Mouse (Mus musculus) midbrain, embryonic 15.5 days (tissue): Measurements from ENCODE around the gene Dot1l. TPM values are rescaled to one million over a fixed set of nuclear protein-coding genes. Genes with fewer than 3 reads are reported as not detected.

Experiments used
- ATAC-seq: fragments of 200-750 bp; cut with Nextera tagmentation; replicated peaks from 2 replicates; pipeline ENCODE4 v1.8.0; 2017; ENCODE audit warnings: moderate TSS enrichment
- H3K27ac ChIP-seq: fragments of 300-500 bp; sonication (generic); 2 replicates; pipeline ENCODE4 v1.5.1; 2015; ENCODE audit warnings: mild to moderate bottlenecking, inconsistent platforms
- H3K27me3 ChIP-seq: fragments of 300-500 bp; sonication (generic); replicated peaks from 2 replicates; pipeline ENCODE4 v1.6.1; 2015; ENCODE audit warnings: inconsistent platforms
- H3K36me3 ChIP-seq: fragments of 300-500 bp; sonication (generic); replicated peaks from 2 replicates; pipeline ENCODE4 v1.6.1; 2015; ENCODE audit warnings: inconsistent platforms
- H3K4me1 ChIP-seq: fragments of 300-500 bp; sonication (generic); 2 replicates; pipeline ENCODE4 v1.6.1; 2015; ENCODE audit warnings: inconsistent platforms
- H3K4me2 ChIP-seq: fragments of 300-500 bp; sonication (generic); 2 replicates; pipeline ENCODE4 v1.6.1; 2015; ENCODE audit warnings: inconsistent platforms, mild to moderate bottlenecking, moderate library complexity
- H3K4me3 ChIP-seq: fragments of 300-500 bp; sonication (generic); 2 replicates; pipeline ENCODE4 v1.5.1; 2015; ENCODE audit warnings: mild to moderate bottlenecking, inconsistent platforms
- H3K9ac ChIP-seq: fragments of 300-500 bp; sonication (generic); 2 replicates; pipeline ENCODE4 v1.6.1; 2015; ENCODE audit warnings: mild to moderate bottlenecking, inconsistent platforms
- H3K9me3 ChIP-seq: fragments of 300-500 bp; sonication (generic); 2 replicates; pipeline ENCODE4 v1.6.1; 2016; ENCODE audit warnings: inconsistent platforms
- WGBS: fragments of 180-500 bp; shearing (Covaris S2); methylation state at CpG from one replicate; pipeline ENCODE4 v1.1.7; 2015; ENCODE audit warnings: mixed read lengths; 5-methylcytosine and 5-hydroxymethylcytosine counted together
- polyA plus RNA-seq: library from polyadenylated mRNA; unstranded; fragments of >200 nt; fragmentation: Nextera tagmentation; extraction: Ambion mirVana; gene quantifications from 2 replicates; pipeline ENCODE4 v1.2.1, GENCODE M21; 2015

Dot1l gene
- 21.0 and 25.9 TPM in 2 replicates for polyA plus RNA-seq

GRCm38 (mm10) chr10:80754594-80755290 is at the start of gene Dot1l:
Gene Dot1l, plus strand, starts transcription at chr10:80755206.
- Histone ChIP-seq H3K27me3 (no peaks in the 10 kb centered on the region; the same call in 1 of the 2 replicates), H3K27ac (peak within 1 kb of the TSS; percentile 90), H3K4me1 (peaks cover 27% of the 10 kb centered on the region), H3K4me2 (peak within 1 kb of the TSS; percentile 89), H3K36me3 (no peaks in the 10 kb centered on the region), H3K9me3 (no peaks in the 10 kb centered on the region), H3K9ac (peak within 1 kb of the TSS; percentile 91), H3K4me3 (peak within 1 kb of the TSS; percentile 89)
- ATAC-seq = peak; percentile 91
- WGBS = 1% methylated on average over 53 of the region's 57 CpGs

- peaks cover 26% of the 10 kb centered on the region for H3K4me1 ChIP-seq
- no peak overlapping the region for H3K4me2 ChIP-seq
- no peak for ATAC-seq
- H3K27ac ChIP-seq = no peak overlapping the region
- WGBS = 76% methylated on average over 3 of the region's 3 CpGs
- no peaks in the 10 kb centered on the region for H3K27me3 ChIP-seq
- H3K9me3 ChIP-seq = no peaks in the 10 kb centered on the region
- no peak overlapping the region for H3K4me3 ChIP-seq
- peaks cover 35% of the 10 kb centered on the region for H3K36me3 ChIP-seq
- no peak overlapping the region for H3K9ac ChIP-seq
Measured at GRCm38 (mm10) chr10:80705479-80705878, 49.5 kb upstream of the Dot1l start.

- H3K36me3 ChIP-seq = peaks cover 80% of the 10 kb centered on the region
- no peak overlapping the region for H3K4me3 ChIP-seq
- H3K9me3 ChIP-seq = no peaks in the 10 kb centered on the region
- H3K27ac ChIP-seq = no peak overlapping the region
- no peak overlapping the region for H3K9ac ChIP-seq
- H3K4me2 ChIP-seq = no peak overlapping the region
- no peaks in the 10 kb centered on the region for H3K27me3 ChIP-seq
- ATAC-seq = no peak
- 93% methylated on average over 3 of the region's 3 CpGs for WGBS
- H3K4me1 ChIP-seq = no peaks in the 10 kb centered on the region
Measured at GRCm38 (mm10) chr10:80710834-80711233, 44.2 kb upstream of the Dot1l start.

GRCm38 (mm10) chr10:80717281-80717680 is 37.7 kb upstream of the Dot1l start:
- H3K36me3 ChIP-seq = peaks cover 91% of the 10 kb centered on the region
- no peak overlapping the region for H3K27ac ChIP-seq
- H3K27me3 ChIP-seq = no peaks in the 10 kb centered on the region
- H3K9ac ChIP-seq = no peak overlapping the region
- 79% methylated on average over 1 of the region's 1 CpGs for WGBS
- H3K9me3 ChIP-seq = no peaks in the 10 kb centered on the region
- H3K4me2 ChIP-seq = no peak overlapping the region
- no peak overlapping the region for H3K4me3 ChIP-seq
- H3K4me1 ChIP-seq = no peaks in the 10 kb centered on the region
- ATAC-seq = no peak

- Histone ChIP-seq H3K9me3 (no peaks in the 10 kb centered on the region), H3K4me2 (no peak overlapping the region), H3K36me3 (peaks cover 58% of the 10 kb centered on the region), H3K4me1 (no peaks in the 10 kb centered on the region), H3K9ac (no peak overlapping the region), H3K4me3 (no peak overlapping the region), H3K27me3 (no peaks in the 10 kb centered on the region), H3K27ac (no peak overlapping the region)
- ATAC-seq = no peak
- 86% methylated on average over 5 of the region's 5 CpGs for WGBS
Measured at GRCm38 (mm10) chr10:80727369-80728127, 27.5 kb upstream of the Dot1l start.

- 94% methylated on average over 6 of the region's 6 CpGs for WGBS
- no peaks in the 10 kb centered on the region for H3K27me3 ChIP-seq
- H3K9me3 ChIP-seq = no peaks in the 10 kb centered on the region
- peaks cover 9% of the 10 kb centered on the region; the same call in 1 of the 2 replicates for H3K4me1 ChIP-seq
- no peak for ATAC-seq
- no peak overlapping the region for H3K9ac ChIP-seq
- no peak overlapping the region for H3K4me2 ChIP-seq
- H3K27ac ChIP-seq = no peak overlapping the region
- peaks cover 43% of the 10 kb centered on the region for H3K36me3 ChIP-seq
- H3K4me3 ChIP-seq = no peak overlapping the region
Measured at GRCm38 (mm10) chr10:80732611-80733101, 22.4 kb upstream of the Dot1l start.

- Histone ChIP-seq H3K4me3 (no peak overlapping the region), H3K27ac (0 out of 2 replicates have a peak overlapping the region, but pooled peaks have one; percentile 5), H3K27me3 (no peaks in the 10 kb centered on the region), H3K4me2 (no peak overlapping the region), H3K9ac (no peak overlapping the region), H3K36me3 (0 out of 2 replicates have a peak, but pooled peaks cover 10% of the 10 kb centered on the region), H3K9me3 (no peaks in the 10 kb centered on the region), H3K4me1 (peaks cover 44% of the 10 kb centered on the region)
- WGBS = 84% methylated on average over 5 of the region's 5 CpGs
- no peak for ATAC-seq
Measured at GRCm38 (mm10) chr10:80736731-80737130, 18.3 kb upstream of the Dot1l start.

GRCm38 (mm10) chr10:80738657-80739056 is 16.3 kb upstream of the Dot1l start:
- Histone ChIP-seq H3K27me3 (no peaks in the 10 kb centered on the region), H3K27ac (no peak overlapping the region), H3K36me3 (0 out of 2 replicates have a peak, but pooled peaks cover 4% of the 10 kb centered on the region), H3K4me3 (no peak overlapping the region), H3K9me3 (no peaks in the 10 kb centered on the region), H3K9ac (no peak overlapping the region), H3K4me2 (0 out of 2 replicates have a peak overlapping the region, but pooled peaks have one; percentile 1), H3K4me1 (peaks cover 49% of the 10 kb centered on the region)
- ATAC-seq = no peak
- WGBS = 62% methylated on average over 1 of the region's 1 CpGs

- peaks cover 49% of the 10 kb centered on the region for H3K4me1 ChIP-seq
- H3K9me3 ChIP-seq = no peaks in the 10 kb centered on the region
- no peaks in the 10 kb centered on the region for H3K27me3 ChIP-seq
- no peak overlapping the region for H3K27ac ChIP-seq
- peak overlapping the region; percentile 97 for H3K9ac ChIP-seq
- H3K36me3 ChIP-seq = no peaks in the 10 kb centered on the region
- 37% methylated on average over 5 of the region's 5 CpGs for WGBS
- no peak for ATAC-seq
- peak overlapping the region; percentile 96 for H3K4me3 ChIP-seq
- H3K4me2 ChIP-seq = peak overlapping the region; percentile 89
Measured at GRCm38 (mm10) chr10:80741146-80741545, 13.9 kb upstream of the Dot1l start.

GRCm38 (mm10) chr10:80741634-80742179 is 13.3 kb upstream of the Dot1l start:
- H3K9me3 ChIP-seq = no peaks in the 10 kb centered on the region
- peak; percentile 9 for ATAC-seq
- WGBS = under 1% methylated on average over 41 of the region's 46 CpGs
- peak overlapping the region; percentile 89 for H3K4me2 ChIP-seq
- peak overlapping the region; percentile 88 for H3K27ac ChIP-seq
- peak overlapping the region; percentile 97 for H3K9ac ChIP-seq
- no peaks in the 10 kb centered on the region for H3K36me3 ChIP-seq
- H3K4me1 ChIP-seq = peaks cover 44% of the 10 kb centered on the region
- no peaks in the 10 kb centered on the region for H3K27me3 ChIP-seq
- H3K4me3 ChIP-seq = peak overlapping the region; percentile 96

GRCm38 (mm10) chr10:80742180-80742978 is 12.6 kb upstream of the Dot1l start, which contains the start of gene Ap3d1:
Gene Ap3d1, minus strand, starts transcription at chr10:80742264.
- peaks cover 41% of the 10 kb centered on the region for H3K4me1 ChIP-seq
- peak within 1 kb of the TSS; percentile 88 for H3K27ac ChIP-seq
- peak within 1 kb of the TSS; percentile 89 for H3K4me2 ChIP-seq
- ATAC-seq = peak; percentile 99
- WGBS = 1% methylated on average over 25 of the region's 25 CpGs
- H3K36me3 ChIP-seq = no peaks in the 10 kb centered on the region
- H3K27me3 ChIP-seq = no peaks in the 10 kb centered on the region
- no peaks in the 10 kb centered on the region for H3K9me3 ChIP-seq
- peak within 1 kb of the TSS; percentile 97 for H3K9ac ChIP-seq
- H3K4me3 ChIP-seq = peak within 1 kb of the TSS; percentile 96
